Mouse (Mus musculus) kidney, postnatal 4 days (tissue): ENCODE measurements around the gene Olfr1245.
"Not testable (repeated sequence)": the region's sequence is repeated elsewhere in the genome, so short reads cannot be mapped to it uniquely, and the experiment has no call there.

Experiments
- DNase-seq, 2 experiments: peaks; one replicate each; pipeline ENCODE4 v3.0.0; 2021; ENCODE audit warnings: mixed read lengths in 2 of 2

Olfr1245 gene

GRCm38 (mm10) chr2:89578347-89578746, at the start of gene Olfr1245:
Olfr1245 (minus strand) TSS chr2:89578447.
- no peak for DNase-seq

- not testable (repeated sequence) for DNase-seq
Measured at GRCm38 (mm10) chr2:89618145-89618544, 39.9 kb upstream of the Olfr1245 start, which contains the start of gene Olfr1248. Olfr1248 (minus strand) TSS chr2:89618245.

GRCm38 (mm10) chr2:89614030-89614429, 35.8 kb upstream of the Olfr1245 start, which contains the start of gene Olfr1247:
Olfr1247 (minus strand) TSS chr2:89614130.
- DNase-seq, result no peak

- no peak for DNase-seq
Measured at GRCm38 (mm10) chr2:89593057-89593456, 14.8 kb upstream of the Olfr1245 start, which contains the start of gene Olfr1246. Olfr1246 (minus strand) TSS chr2:89593157.

GRCm38 (mm10) chr2:89562706-89563105, 15.5 kb downstream of the Olfr1245 start:
- DNase-seq, result not testable (repeated sequence)

- no peak for DNase-seq
Measured at GRCm38 (mm10) chr2:89544516-89544915, 33.7 kb downstream of the Olfr1245 start.

GRCm38 (mm10) chr2:89539923-89540322, 38.3 kb downstream of the Olfr1245 start:
- no peak for DNase-seq

- no peak for DNase-seq
Measured at GRCm38 (mm10) chr2:89531387-89531786, 46.9 kb downstream of the Olfr1245 start, which contains the start of gene Olfr1243. Olfr1243 (minus strand) TSS chr2:89531487.
